Mouse (Mus musculus) adrenal gland, postnatal 14 days (tissue): ENCODE data around the gene Tbc1d4. TPM values are rescaled to one million over a fixed set of nuclear protein-coding genes. Genes with fewer than 3 reads are reported as not detected.
A peak's percentile ranks its signal among the peaks of the same experiment; 100 is the strongest.

Experiments
- DNase-seq: peaks from one replicate; pipeline ENCODE4 v3.0.0; 2021; ENCODE audit warnings: mixed read lengths
- total RNA-seq: library from RNA; stranded (reverse); gene quantifications from 2 replicates; pipeline ENCODE4 v1.2.3, GENCODE M21; 2021

The Tbc1d4 gene
- total RNA-seq, 1 experiment from 2014 or later: 38.4 TPM

- peak; percentile 16 for DNase-seq
Observed at GRCm38 (mm10) chr14:101530455-101530854, 78.5 kb downstream of the Tbc1d4 start.

- no peak for DNase-seq
Observed at GRCm38 (mm10) chr14:101529194-101529593, 79.8 kb downstream of the Tbc1d4 start.

- peak; percentile 27 for DNase-seq
Observed at GRCm38 (mm10) chr14:101527420-101527996, 81.5 kb downstream of the Tbc1d4 start.

GRCm38 (mm10) chr14:101526478-101526877, 82.5 kb downstream of the Tbc1d4 start:
- DNase-seq: no peak

- no peak for DNase-seq
Observed at GRCm38 (mm10) chr14:101519964-101520363, 89.0 kb downstream of the Tbc1d4 start.

- DNase-seq: peak; percentile 31
Observed at GRCm38 (mm10) chr14:101518259-101518658, 90.7 kb downstream of the Tbc1d4 start.

- DNase-seq: peak; percentile 27
Observed at GRCm38 (mm10) chr14:101517801-101518200, 91.2 kb downstream of the Tbc1d4 start.

GRCm38 (mm10) chr14:101517341-101517740, 91.7 kb downstream of the Tbc1d4 start:
- peak; percentile 57 for DNase-seq

- DNase-seq: no peak
Observed at GRCm38 (mm10) chr14:101516864-101517263, 92.1 kb downstream of the Tbc1d4 start.

- no peak for DNase-seq
Observed at GRCm38 (mm10) chr14:101516031-101516430, 93.0 kb downstream of the Tbc1d4 start.

GRCm38 (mm10) chr14:101515271-101515670, 93.7 kb downstream of the Tbc1d4 start:
- no peak for DNase-seq

- DNase-seq: no peak
Observed at GRCm38 (mm10) chr14:101514557-101514971, 94.4 kb downstream of the Tbc1d4 start.

- DNase-seq: peak; percentile 12
Observed at GRCm38 (mm10) chr14:101513163-101513562, 95.8 kb downstream of the Tbc1d4 start.

GRCm38 (mm10) chr14:101511410-101511809, 97.6 kb downstream of the Tbc1d4 start:
- no peak for DNase-seq

- DNase-seq: peak; percentile 24
Observed at GRCm38 (mm10) chr14:101510540-101511313, 98.3 kb downstream of the Tbc1d4 start.

- no peak for DNase-seq
Observed at GRCm38 (mm10) chr14:101509759-101510158, 99.2 kb downstream of the Tbc1d4 start.

- no peak for DNase-seq
Observed at GRCm38 (mm10) chr14:101507956-101508355, 101.0 kb downstream of the Tbc1d4 start.

- peak; percentile 37 for DNase-seq
Observed at GRCm38 (mm10) chr14:101507146-101507545, 101.8 kb downstream of the Tbc1d4 start.

GRCm38 (mm10) chr14:101505805-101506204, 103.2 kb downstream of the Tbc1d4 start:
- DNase-seq: no peak

GRCm38 (mm10) chr14:101504473-101505200, 104.4 kb downstream of the Tbc1d4 start:
- DNase-seq: no peak

- no peak for DNase-seq
Observed at GRCm38 (mm10) chr14:101503168-101503961, 105.6 kb downstream of the Tbc1d4 start.

GRCm38 (mm10) chr14:101501868-101502267, 107.1 kb downstream of the Tbc1d4 start:
- no peak for DNase-seq
